Mouse (Mus musculus) skeletal muscle tissue, adult 2 months (tissue): ENCODE results near the gene Gm6676.
"Not testable (repeated sequence)": the region's sequence is repeated elsewhere in the genome, so short reads cannot be mapped to it uniquely, and the experiment has no call there.

Experiments used
- DNase-seq: peaks from one replicate; pipeline ENCODE4 v3.0.0-alpha.2; 2012; ENCODE audit warnings: low read depth, low spot score

Gene Gm6676

DNA sequence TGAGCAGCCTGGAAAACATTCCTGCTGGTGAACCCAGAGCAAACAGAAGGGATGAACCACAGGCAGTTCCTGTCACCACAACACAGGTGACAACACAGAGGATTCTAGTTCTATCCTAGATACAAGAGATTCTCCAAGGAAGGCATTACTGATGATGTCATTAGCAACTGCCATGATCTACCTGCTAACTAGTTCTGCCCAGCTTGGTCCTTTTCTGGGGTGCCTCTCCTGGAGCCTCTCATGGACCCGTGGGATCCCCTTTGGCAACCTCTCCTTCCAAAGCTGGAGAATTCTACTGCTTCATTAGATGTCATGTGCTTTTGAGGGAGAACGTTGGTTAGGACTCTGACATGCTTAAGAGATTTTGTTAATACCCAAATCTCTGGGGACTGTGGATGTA is at the start of gene Gm6676:
Gene Gm6676 (minus strand): TSS at position 101 of the 400 bp plus-strand sequence.
- DNase-seq: not testable (repeated sequence)

DNA sequence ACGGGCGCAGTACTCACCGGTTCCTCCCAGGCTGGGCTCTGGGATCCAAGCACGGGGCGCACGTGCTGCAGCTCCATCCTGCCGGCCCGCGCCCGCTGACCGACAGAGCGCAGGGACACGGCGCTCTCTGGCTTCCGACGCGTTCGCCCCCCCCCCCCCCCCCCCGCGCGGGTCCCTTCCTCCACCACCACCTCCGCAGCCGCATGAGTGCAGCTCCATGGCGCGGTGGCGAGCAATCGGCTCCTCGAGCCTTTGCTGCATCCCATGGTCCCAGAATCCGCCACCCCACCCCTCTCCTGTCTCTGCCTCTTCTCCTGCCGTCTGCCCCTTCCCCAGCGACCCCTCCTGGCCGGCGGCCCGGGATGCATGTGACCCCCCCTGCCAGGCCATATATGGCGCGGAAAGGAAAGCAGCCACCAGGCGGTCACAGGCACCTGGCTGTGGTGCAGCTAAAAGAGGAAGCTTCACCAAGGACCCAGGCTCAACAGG is 49.3 kb upstream of the Gm6676 start, which contains the start of gene Gm3512:
Gene Gm3512 (minus strand): TSS at position 51 of the 489 bp plus-strand sequence.
- peak; percentile 0 for DNase-seq

DNA sequence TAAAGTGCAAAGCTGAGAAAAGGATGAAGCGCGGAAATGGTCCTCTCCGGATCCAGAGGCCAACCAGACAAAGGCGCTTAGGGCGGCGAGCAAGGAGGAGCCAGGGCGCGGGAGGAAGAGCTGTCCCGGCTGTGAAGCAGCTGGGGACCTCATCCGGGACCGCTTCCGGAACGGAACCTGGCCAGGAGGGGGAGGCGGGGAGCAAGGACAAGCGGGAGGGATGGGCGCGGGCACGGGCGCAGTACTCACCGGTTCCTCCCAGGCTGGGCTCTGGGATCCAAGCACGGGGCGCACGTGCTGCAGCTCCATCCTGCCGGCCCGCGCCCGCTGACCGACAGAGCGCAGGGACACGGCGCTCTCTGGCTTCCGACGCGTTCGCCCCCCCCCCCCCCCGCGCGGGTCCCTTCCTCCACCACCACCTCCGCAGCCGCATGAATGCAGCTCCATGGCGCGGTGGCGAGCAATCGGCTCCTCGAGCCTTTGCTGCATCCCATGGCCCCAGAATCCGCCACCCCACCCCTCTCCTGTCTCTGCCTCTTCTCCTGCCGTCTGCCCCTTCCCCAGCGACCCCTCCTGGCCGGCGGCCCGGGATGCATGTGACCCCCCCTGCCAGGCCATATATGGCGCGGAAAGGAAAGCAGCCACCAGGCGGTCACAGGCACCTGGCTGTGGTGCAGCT is 19.9 kb downstream of the Gm6676 start:
- DNase-seq: not testable (repeated sequence)

DNA sequence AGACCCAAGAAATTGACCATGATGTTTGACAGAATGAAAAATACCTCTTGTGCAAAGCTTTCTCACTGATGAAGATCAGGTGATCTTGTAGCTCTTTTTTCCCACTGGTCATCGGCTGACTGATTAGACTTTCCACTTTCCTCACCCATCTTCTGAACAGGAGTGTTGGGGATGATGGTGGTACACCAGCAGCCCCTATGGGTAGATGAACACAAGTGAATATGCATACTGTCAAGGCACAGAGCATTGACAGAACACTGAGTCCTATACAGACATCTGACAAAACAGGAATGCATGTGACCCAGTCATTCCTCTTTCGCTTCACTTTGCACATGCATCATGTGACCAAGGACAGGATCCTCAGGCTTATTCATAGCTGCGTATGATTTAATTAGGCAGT is 24.7 kb downstream of the Gm6676 start, which contains the start of gene Gm3696:
Gene Gm3696 (minus strand): TSS at position 101 of the 400 bp plus-strand sequence.
- DNase-seq: not testable (repeated sequence)
